Mouse (Mus musculus): ENCODE measurements around the gene Mdc1.

Gene Mdc1

DNA sequence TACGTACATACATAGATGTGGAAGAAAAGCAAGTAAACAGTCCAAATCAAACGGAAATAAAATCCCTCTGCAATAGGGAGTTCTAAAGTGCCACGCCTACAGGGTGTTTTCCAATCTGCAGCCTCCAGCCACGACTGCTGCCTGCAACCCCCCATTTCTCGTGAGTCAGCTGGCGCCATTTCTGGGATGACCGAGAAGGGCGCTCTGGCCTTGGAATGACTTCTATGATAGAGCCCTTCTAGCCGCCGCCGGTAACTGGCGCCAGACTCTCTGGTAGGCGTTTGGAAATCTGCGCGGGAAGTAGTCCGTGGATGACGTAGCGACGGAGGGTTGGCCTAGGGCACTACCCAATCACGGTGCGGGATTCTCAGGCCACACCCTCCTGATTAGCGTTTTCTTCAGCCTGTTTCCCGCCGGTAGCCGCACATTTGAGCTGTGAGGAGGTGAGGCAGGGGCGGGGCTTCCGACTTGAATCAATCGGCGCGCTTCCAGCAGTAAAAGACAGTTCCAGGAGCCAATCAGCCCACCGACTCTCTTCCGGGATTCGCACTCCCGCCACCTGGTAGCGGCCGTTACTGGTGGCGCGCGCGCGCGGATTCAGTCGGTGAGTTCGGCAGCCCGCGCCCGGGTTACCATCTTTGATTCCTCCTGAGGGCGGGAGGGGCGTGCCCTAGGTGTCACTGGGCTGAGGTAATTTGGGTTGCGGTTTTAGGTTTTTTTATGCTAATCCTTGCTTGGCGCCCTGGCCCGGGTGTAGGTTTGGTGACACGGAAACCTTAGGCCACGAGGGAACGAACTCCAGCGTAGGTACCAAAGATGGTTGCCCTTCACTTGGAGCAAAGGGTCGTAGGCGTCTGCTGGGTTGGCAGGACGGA lies at the start of gene Mdc1:
Mdc1 (plus strand) TSS at position 440 of the 875 bp plus-strand sequence.
- DNase-seq (ENCODE audit: low read depth, low spot score), result peak; percentile 100

GRCm38 (mm10) chr17:35792837-35793236 lies 48.5 kb upstream of the Mdc1 start:
- DNase-seq (ENCODE audit: low read depth, low spot score), result no peak

- DNase-seq (ENCODE audit: low read depth, low spot score), result no peak
These were observed 46.2 kb upstream of the Mdc1 start for GRCm38 (mm10) chr17:35795099-35795498.

DNA sequence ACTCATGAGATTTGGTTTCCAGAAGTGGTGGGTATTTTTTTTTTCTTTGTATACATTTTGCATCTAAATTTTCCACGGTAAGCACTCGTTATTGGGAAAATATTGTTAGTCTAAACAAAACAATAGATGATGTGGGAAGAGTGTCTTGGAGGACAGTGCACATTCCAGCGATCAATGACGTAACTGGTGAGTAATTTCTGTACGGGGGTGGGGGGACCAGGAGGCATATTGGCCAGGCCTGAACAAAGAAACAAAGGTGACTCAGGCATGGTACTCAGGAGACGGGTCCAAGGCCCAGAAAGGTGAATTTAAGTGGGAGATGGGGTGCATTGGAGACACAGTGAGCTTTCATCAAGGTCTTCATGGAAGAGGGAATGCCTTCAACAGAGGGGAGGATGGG lies 45.7 kb upstream of the Mdc1 start:
- DNase-seq (ENCODE audit: low read depth, low spot score), result no peak

DNA sequence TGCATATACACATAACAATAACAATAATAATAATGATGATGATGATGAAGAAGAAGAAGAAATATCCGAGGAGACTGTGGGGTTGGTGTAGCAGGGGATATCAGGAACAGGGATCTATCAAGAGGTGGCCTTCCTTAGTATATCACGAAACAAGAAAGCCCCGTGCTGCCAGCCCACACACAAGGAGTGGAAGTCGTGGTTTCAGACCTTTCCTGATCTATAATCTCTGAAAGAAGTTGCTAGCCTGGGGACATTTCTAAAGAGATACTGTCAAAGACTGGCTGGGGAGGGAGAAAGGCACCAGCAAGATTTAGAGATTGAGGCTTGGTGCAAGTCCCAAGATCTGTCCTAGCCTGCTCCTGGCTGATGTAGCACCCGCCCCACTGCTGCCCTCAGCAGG lies 44.5 kb upstream of the Mdc1 start:
- no peak for DNase-seq (ENCODE audit: low read depth, low spot score)

GRCm38 (mm10) chr17:35800905-35801304 lies 40.4 kb upstream of the Mdc1 start:
- DNase-seq (ENCODE audit: low read depth, low spot score), result no peak

GRCm38 (mm10) chr17:35803020-35803419 lies 38.3 kb upstream of the Mdc1 start:
- no peak for DNase-seq (ENCODE audit: low read depth, low spot score)

- no peak for DNase-seq (ENCODE audit: low read depth, low spot score)
These were observed 37.4 kb upstream of the Mdc1 start for GRCm38 (mm10) chr17:35803858-35804399.

DNA sequence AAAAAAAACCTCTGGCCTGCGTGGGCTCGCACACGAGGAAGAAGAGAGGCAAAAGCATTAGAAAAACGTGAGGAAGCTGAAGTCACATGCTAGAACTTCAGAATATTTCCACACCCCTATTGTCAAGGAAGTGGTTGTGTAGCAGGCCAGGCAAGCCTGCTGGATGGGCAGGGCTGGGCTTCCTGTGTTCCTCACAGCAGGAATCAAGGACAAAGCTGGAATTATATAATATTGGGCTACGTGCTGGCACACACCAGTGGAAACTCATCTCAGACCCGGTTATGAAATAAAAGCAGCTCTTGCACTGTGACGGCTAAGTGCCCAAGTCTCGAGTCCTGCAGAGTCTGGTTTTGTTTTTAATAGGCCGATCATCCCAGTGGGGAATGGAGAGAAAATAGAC lies 33.2 kb upstream of the Mdc1 start:
- no peak for DNase-seq (ENCODE audit: low read depth, low spot score)

GRCm38 (mm10) chr17:35809395-35809794 lies 31.9 kb upstream of the Mdc1 start:
- no peak for DNase-seq (ENCODE audit: low read depth, low spot score)

DNA sequence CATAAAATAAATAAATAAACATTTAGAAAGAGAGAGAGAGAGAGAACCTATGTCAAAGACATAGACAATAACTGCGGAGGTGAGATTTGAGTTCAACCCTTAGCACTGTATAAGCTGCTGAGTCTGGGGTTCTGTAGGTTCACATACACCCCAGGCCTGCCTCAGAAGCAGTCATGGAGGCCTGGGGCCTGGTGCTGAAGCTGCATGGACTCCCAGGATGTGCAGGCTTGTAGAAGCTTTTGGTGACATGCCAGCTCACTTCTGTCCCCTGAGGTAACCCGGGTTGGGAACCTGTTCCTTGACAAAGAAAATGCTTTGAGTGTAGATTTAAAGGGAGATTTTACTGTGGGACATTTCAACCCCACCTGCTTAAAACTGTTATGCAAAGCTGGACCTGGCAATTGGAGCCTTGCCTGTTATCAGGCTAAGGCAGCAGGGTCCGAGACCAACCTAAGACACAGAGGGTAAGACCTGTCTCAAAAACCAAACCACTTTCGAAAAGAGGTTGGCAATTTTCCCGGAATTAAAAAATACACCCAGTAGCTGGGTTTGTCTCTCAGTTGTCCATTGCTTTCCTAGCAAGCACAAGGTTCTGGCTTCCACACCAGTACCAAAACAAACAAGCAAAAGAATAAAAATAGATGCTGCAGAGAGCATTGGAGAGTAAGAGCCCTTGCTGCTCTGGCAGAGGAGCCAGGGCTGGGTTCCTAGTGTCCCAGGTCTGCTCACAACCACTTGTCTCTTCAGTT lies 30.2 kb upstream of the Mdc1 start:
- no peak for DNase-seq (ENCODE audit: low read depth, low spot score)

DNA sequence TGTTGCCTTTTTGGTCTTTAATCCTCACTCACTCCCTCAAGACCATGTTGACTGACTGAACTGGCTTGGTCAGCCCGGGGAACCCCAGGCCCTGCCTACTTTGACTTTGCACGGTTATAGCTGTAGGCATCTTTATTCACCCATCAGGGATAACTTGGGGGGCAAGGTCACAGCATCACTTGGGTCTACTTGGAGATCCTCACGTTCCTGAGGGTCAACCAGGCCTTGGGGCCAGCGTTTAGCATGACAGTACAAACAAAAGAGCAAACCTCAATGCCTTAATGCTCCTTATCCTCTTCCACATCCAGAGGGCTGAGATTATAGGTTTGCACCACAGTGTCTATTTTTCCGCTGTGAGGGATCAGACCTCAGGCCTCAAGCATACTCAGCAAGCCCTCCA lies 29.0 kb upstream of the Mdc1 start:
- DNase-seq (ENCODE audit: low read depth, low spot score), result no peak

- DNase-seq (ENCODE audit: low read depth, low spot score), result no peak
These were observed 28.6 kb upstream of the Mdc1 start for GRCm38 (mm10) chr17:35812736-35813135.

DNA sequence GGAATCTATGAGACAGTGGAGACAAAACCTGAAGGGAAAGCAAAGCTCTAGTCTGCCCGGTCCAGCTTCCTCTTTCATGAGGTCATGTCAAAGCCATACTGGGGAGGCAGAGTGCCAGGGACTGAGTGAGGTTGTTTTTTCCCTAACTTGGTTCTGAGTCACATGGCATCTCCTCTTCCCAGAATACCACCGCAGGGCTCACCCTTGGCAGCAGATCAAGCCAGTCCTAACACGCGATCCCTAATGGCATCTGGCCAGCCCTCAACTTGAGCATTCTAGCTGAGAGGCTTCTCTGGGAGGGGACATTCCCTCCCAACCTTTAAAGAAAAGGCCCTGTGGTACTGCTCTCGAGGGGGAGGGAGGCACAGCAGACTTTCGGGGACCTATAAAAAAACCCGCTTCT lies 28.1 kb upstream of the Mdc1 start:
- DNase-seq (ENCODE audit: low read depth, low spot score), result no peak

GRCm38 (mm10) chr17:35813653-35814052 lies 27.7 kb upstream of the Mdc1 start:
- DNase-seq (ENCODE audit: low read depth, low spot score), result no peak

DNA sequence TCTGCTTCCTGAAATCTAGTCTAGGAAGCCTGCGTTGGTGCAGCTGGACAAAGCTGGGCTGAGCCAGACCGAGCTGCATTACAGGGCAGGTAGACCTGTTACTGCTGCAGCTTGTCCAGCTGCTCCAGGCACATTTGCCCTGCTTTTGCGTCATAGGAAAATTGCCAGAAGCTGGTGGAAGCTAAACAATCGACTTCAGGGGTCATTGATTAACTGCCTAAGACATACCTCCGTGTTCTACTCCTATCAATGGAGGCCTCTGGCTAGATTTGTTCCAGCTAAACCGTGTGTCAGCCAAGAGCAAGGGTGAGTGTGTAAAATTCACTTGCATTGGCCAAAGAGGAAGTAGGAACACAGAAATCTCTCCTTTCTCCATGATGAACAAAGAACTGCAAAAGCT lies 26.6 kb upstream of the Mdc1 start:
- no peak for DNase-seq (ENCODE audit: low read depth, low spot score)

DNA sequence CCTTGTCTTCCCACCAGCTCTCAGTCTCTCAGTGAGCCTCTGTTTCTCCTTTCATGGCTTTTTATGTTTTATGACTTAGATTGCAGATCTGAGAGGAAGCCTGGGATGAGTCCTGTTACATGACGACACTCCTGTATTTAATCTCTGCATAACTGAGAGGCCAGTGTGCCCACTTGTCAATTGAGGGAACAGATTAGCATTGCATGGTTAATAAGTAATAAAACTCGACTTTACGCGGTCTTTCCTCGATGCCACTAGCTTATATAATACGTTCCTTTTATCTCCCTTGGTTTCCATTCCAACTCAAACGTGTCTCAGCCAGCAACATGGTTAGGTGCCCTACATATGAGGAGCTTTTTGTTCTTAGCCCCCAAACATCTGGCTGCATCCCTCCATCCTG lies 25.5 kb upstream of the Mdc1 start:
- DNase-seq (ENCODE audit: low read depth, low spot score), result no peak

DNA sequence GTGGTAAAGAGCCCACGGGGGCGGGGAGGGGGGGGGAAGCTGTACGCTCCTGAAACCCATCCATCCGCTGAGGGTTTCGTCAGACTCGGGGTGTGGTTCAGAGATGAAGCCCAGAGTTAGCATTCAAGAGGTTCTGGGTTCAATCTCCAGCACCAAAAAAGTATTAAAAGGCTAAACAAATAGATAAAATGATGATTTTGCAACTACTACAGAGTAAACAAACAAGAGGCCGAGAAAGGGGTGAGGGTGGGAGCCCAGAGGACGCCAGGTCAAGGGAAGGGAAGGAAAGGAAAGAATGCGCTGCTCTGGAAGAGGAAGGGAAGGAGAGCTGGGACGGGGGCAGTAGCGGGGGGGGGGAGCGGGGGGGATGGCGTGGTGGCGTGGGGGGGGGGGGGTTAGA lies 24.6 kb upstream of the Mdc1 start:
- DNase-seq (ENCODE audit: low read depth, low spot score), result no peak

- no peak for DNase-seq (ENCODE audit: low read depth, low spot score)
These were observed 24.1 kb upstream of the Mdc1 start for GRCm38 (mm10) chr17:35817226-35817625.

DNA sequence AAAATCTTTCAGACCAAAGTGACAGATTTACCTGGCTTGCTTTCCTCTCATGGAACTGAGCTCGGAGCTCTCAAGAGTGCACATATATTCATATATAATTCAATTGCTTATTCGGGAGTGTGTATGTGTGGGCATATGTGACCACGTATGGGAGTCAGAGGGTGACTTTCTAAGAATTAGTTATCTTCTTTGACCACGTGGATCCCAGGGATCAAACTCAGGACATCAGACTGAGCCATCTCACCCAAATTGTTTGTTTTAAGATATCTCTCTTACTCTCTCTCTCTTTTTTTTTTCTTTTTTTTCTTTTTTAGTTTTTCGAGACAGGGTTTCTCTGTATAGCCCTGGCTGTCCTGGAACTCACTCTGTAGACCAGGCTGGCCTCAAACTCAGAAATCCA lies 21.2 kb upstream of the Mdc1 start:
- no peak for DNase-seq (ENCODE audit: low read depth, low spot score)

DNA sequence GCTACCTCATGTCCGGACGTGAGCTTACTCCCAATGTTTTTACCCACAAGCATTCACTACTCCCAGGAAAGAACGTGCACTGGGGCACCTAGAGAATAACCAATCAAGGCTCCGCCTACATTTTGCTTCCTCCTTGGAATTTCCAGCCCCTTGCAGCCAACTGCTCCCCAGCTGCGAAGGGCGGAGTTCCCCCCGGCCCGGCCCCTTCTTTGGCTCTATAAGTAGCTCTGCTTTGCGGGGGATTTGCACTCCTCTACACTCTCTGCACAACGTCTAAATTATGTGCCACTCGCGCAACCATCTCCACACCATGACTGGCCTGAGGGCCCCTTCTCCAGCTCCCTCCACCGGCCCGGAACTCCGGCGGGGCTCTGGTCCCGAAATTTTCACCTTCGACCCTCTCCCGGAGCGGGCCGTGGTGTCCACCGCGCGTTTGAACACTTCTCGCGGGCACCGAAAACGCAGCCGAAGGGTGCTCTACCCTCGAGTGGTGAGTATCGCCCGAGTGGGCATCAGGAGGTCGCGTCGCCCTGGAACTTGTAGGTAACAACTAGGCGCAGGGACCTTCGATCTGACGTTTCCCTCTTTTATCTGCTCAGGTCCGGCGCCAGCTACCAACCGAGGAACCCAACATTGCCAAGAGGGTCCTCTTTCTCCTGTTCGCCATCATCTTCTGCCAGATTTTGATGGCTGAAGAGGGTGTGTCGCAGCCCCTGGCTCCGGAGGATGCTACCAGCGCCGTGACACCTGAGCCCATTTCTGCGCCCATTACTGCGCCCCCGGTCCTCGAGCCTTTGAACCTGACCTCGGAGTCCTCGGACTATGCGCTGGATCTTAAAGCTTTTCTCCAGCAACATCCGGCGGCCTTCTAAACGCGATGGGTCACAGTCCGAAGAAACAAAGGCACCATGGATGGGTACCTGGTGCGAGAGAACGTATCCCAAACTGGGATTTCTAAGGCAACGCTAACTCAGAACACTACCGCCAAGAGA lies 19.6 kb upstream of the Mdc1 start, which contains the start of gene Ier3:
Ier3 (plus strand) TSS at position 246 of the 992 bp plus-strand sequence.
- DNase-seq (ENCODE audit: low read depth, low spot score), result no peak
